In the genomic region with DNA sequence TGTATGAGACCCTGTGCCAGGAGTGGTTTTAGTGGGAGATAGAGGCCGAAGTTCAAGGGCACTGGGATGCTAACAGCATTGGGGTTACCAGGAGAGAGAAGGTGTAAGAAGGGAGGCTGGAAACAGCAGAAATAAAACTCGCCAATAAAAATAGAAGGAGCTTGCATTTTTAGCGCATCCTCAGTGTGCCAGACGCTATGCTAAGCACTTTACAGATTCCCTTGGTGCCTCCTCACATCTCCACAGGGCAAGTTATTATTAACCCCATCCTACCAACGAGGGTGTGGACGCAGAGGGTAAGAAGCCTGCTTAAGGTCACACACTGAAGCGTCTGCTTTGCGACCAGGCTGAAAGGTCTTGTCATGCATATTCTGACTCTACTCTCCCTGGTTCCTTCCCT, we compare ENCODE assay signal across 15 mouse cellular contexts.
"Had no signal": no experiment of that assay in that cellular context is flagged by ENCODE, and none has a peak within 500 bp of the region (broad histone marks: within the 10 kb centered on the region; RNA-seq: fewer than 3 reads in every experiment).

No protein-coding gene starts in this region.

- H3K27ac ChIP-seq: liver, embryonic 15.5 days; midbrain, embryonic 10.5 days; neural tube, embryonic 15.5 days had no signal

- H3K4me2 ChIP-seq: liver, embryonic 11.5 days; liver, embryonic 15.5 days; lung, embryonic 14.5 days; neural tube, embryonic 15.5 days had no signal

- DNase-seq: kidney, adult 9 months; kidney, postnatal 14 days; lung, embryonic 14.5 days; lung, postnatal 10 days; midbrain, embryonic 14.5 days; right cerebral cortex, postnatal 4 days; spleen, adult 18-20 months; thymus, adult 2 months; thymus, postnatal 25 days had no signal

- H3K27me3 ChIP-seq: liver, embryonic 15.5 days; neural tube, embryonic 15.5 days had no signal

- H3K9ac ChIP-seq: liver, embryonic 15.5 days; lung, embryonic 14.5 days; neural tube, embryonic 15.5 days had no signal

- H3K4me3 ChIP-seq: limb, embryonic 10.5 days; liver, embryonic 15.5 days; midbrain, embryonic 10.5 days; myocyte; neural tube, embryonic 15.5 days had no signal

- H3K36me3 ChIP-seq: limb, embryonic 10.5 days; liver, embryonic 15.5 days; midbrain, embryonic 10.5 days; neural tube, embryonic 15.5 days had no signal

- H3K9me3 ChIP-seq: limb, embryonic 10.5 days; liver, embryonic 15.5 days; midbrain, embryonic 10.5 days; neural tube, embryonic 15.5 days had no signal
